Mouse (Mus musculus) Muller cell, postnatal 12 days (primary cell): ENCODE measurements around the gene Kif6.
A peak's percentile ranks its signal among the peaks of the same experiment; 100 is the strongest.

Source experiments
- DNase-seq: peaks from one replicate; pipeline ENCODE4 v3.0.0-alpha.2; 2015; ENCODE audit errors: inconsistent ontology term

Gene Kif6

DNA sequence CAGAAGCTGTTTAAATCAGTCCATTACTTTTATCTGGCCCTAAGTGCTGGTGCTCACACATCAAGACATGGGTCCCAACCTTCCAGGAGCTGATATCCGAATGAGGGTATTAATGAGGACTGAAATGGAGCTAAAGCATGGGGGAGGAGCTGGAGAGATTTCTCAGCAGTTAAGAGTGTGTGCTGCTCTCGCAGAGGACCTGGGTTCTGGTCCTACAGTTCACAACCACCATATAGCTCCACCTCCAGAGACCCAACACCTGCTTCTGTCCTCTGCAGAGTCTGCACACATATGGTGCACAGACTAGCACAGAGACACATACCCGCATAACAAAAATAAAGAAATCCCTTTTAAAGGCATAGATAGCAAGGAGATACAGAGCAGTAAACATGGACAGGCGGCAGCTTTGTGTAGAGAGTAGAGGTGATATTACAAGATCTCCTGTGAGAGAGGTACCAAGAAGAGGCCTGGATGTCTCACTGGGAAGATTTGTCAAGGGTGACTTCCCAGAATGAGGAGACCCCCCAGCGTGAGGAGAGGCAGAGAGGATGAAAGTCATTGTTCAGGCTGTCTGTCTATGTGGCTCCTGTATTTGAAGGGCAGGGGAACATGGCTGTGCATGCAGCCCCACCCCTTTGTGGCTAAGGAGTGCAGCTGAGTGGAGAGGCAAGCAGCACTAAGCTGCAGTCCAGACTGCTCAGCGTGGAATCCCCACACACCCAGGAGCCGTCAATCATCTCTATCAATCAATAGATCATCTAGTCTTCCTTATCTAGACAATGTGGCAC lies 173.4 kb downstream of the Kif6 start:
- DNase-seq: no peak

DNA sequence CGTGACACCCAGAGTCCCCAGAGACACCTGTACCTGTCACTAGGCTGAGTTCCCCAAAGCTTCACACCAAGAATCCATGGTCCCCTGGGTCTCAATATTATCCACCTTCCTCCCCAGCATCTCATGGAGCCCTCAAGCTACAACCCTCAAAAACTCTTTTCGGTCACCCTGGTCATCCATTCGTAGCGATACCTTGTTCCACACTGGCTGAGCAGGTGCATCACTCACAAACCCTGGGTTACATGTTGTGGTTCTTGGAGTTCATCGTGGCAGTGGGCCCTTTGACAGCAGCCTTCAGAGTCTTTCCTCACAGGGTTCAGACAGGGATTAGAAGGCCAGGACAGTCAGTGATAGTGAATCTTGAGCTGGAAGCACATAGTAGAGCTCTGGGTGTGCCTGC lies 176.6 kb downstream of the Kif6 start:
- DNase-seq: no peak

DNA sequence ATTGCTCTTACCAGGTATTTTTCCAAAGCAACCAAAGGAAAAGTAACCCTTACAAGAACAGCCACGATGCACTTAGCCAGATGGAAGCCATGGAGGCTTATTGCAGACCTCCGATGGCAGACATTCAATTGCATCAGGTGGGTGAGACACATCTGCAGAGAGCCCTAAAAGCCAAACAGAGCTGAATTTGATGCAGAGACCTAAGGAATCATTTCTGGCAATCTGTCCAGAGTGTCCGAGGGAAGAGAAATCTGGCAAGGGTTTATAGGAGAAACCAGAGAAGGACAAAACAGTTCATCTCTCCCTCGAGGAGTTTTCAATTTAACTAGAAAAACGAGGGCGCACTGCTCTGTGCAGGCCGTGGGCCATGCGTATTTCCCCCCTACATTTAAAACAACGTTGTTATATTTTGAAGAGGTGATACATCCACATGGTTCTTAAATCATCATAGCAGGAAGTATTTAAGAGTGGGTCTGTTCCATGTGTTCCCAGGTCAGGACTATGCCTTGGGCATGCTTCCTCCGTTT lies 177.3 kb downstream of the Kif6 start:
- no peak for DNase-seq

DNA sequence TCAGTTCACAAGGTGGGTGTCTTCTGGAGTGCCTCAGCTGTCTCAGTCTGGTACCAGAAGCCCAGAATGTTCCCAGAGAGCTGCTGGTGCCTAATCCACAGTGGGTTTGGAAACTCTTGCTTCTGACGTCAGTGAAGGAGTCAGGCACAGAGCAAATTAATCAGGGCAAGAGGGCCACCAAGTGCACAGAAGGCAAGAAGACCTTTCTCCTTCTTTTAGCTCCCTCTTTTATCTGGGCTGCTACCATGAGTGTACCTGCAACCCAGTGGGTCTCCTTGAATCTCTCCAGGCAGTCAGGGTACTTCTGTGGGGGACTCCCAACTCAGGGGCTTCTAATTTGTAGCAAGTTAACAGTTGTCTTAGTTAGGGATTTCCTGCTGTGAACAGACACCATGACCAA lies 178.0 kb downstream of the Kif6 start:
- DNase-seq: no peak

DNA sequence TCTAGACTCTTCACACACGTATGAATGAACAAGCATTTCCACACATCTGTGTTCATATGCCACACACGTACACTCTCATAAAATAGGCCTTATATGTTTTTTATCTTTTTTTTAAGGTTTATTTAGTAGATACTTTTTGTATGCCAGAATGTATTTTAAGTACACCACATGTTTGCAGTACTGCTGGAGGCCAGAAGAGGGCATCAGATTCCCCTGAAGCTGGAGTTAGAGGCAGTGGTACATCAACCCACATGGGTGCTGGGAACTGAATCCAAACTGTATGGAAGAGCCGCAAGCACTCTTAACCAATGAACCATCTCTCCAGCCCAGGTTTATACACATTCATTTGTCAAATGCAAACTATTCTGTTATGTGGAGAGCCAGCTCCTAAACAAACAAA lies 179.0 kb downstream of the Kif6 start:
- DNase-seq: no peak

DNA sequence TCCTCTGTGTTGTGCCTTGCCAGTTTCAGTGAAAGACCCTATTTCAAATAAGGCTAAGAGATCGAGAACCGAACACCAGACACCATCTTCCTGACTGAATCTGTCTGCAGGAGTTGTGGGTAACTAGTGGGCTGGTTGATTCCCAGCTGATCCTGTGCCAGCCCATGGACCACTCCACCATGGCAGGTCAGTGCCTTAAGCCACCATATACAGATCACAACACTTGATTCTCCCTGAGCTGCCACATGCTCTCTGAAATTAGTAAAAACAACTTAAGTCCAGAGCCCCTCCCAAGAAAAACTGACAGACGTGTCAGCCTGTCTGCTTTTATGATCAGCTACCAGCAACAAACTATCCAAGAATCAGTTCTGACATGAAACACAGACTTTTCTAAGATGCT lies 180.3 kb downstream of the Kif6 start:
- no peak for DNase-seq

DNA sequence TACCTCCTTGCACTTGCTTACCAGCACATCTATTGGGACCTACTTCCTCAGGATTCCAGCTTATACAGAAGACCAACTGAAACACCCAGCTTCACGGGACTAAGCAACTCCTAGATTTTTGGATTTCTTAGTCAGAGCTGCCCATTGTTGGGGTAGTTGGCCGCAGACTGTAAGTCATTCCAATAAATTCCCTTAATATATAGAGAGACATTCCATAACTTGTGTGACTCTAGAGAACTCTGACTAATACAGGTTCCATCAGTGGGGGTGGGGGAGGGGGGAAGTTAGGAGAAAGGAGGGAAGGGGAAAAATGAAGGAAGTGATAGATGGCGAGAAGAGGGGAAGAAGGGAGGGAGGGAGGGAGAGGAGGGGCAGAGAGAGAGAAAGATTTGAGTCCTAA lies 181.2 kb downstream of the Kif6 start:
- DNase-seq: no peak

DNA sequence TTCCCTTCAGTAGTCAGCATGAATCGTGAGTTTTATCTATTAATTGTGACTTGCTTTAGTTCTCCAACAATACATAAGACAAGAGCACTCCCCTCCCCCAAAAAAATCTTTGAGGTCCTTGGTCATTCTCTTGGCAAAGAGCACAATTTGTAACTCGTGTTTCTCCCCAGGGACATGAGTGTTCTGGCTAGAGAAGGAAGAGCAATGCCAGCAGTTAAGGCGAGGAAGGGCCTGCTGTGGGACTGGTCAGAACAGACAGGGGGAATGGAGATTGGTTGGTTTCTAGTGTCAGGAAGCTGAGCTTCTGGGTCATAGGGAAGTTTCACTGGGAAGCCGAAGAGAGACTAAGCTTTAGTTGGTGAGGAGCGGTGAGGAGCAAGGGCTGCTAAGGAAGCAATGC lies 184.2 kb downstream of the Kif6 start:
- DNase-seq: no peak

DNA sequence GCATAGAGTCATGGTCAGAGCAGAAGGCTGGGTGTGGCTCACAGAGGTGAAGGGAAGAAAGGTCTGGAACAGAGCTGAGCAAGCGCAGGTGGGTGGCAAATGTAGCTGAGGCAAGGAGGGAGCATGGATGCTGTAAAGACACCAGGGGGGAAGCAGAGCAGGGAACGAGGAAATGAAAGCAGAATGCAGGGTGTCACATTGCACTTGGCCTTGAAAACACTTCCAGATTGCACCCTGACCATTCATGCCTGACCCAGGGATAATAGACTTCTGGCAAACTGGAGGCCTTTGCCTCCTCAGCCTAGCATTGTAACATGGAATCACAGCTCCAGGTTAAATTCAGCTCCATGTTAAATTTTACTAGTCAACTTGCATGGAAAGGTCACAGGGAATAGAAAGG lies 185.2 kb downstream of the Kif6 start:
- no peak for DNase-seq

DNA sequence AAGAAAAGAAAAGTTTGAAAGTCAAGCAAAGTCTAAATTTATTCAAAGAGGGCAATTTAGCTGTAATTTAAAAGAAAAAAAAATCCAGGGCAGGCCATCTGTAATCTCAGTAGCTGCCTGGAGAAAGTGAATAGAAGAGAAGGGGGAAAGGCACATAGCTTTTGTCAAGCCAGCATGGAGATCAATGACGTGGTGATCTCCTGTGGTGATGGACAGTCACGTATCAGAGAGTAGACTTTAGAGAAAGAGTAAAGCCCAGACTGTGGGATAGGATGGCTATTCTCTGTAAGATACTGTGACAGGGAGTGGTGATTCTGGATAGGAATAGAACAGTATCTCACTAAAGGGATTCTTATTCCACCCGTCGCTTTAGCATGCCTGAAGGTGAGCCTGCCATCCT lies 192.5 kb downstream of the Kif6 start:
- no peak for DNase-seq

DNA sequence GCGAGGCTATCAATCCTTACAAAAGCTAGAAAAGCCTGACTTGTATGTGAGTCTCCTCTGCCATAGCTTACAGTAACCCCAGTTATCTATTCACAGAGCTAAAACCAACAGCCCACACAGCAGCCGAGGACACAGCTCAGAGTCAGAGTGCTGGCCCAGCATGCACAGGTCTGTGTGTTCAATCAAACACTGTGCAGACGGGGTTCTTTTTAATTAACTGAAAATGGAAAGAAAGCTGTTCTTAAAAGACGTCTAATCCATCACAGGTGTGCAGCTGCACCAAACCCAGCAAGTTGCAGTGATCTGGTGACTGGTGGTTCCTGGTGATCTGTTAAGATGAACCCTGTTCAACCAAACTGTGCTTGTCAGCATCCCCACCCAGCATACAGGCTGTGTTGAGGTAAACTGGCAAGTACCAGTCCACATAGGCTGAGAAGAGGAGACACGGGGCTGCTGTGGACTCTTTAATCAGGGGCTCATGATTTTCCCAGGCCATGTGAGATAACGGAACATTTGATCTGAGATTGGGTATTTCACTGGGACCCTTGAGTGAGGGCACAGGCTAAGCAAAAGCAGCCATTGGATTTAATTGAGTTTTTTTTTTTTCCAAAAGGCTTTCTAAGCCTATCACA lies 193.9 kb downstream of the Kif6 start:
- DNase-seq: no peak

DNA sequence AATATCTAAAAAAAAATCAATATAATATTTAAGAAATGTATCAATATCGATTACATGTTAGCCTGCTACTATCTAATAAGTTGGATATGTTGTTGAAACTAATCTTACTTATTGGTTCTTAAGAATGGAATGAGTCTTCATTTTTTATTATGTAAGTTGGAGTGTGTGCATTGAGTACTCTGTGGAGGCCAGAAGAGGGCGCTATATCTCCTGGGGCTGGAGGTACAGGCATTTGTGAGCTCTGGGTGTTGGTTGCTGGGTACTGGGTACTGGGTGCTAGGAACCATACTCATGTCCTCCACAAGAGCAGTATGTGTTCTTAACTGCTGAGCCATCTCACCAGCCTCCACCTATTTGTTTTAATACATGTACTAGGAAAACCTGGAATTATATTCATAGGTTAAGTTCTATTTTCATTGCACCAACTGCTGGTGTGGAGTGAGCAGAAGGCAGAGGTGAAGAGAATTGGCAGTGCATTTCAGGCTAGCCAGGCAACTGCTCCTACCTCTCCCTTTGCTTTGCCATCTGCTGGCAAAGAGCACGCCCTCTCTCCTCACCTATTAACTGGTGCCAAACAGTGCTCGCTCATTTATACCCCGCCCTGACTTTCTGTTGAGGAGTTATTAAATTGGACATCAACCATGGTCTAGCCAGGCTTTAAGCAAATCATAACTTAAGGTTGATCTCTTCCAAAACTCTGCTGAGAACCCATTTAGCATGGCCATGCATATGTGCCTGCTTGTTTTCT lies 199.1 kb downstream of the Kif6 start:
- DNase-seq: no peak

DNA sequence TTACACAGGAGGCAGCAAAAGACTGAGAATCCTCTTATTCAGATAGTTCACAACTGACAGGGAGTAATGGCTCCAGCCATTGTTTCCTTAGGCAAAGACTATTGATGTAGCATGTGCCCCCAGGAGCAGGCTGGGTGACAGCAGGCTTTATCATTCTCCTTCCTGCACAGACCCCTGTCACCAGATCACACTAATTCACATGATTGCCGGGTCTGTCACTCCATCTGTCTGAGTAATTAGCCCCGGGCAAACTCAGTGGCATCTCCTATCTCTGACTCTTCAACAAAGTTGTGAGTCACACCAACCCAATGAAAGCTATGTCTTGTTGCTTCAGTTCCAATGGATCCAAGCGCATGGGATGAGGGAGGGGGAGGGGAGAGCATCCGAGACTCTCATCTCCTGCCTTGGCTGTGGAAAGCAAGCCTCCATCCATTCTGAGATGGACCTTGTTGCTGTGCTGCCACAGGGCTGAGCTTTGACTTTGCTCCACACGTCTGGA lies 201.2 kb downstream of the Kif6 start:
- DNase-seq: peak; percentile 96

DNA sequence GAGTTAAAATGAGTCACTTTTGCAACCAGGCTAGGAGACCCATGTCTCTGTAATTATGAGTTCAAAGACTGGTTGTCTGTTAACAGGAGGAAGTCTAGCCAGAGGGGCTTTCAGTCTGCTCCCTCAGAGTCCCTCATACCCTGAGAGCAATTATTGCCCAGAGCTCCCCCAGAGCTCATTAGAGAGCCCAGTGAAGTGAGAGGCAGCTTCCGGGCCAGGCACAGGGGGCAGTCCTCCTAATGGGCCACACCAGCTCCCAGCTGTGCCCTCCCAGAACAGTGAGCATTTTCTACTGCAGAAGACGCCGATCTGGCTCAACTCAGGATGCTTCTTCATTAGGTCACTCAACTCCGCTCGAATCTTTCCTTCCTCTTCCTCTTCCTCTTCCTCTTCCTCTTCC lies 201.8 kb downstream of the Kif6 start:
- peak; percentile 81 for DNase-seq

DNA sequence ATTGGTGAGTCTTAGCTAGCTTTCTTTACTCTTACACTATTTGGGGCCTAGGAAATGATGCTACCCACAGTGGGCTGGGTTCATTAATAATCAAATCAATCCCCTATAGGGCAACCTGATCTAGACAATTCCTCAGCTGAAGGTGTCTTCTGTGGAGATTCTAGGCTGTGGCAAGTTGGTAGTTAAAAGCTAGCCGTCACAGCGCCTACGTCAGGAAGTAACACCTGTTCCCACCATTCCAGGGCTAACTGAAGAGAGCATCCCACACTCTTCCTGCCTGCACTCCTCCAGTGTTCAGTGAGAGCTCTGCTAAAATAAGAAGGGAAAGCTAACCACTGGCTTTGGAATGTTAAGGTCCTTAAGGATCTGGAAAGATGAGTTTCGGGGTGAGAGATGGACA lies 205.3 kb downstream of the Kif6 start:
- DNase-seq: no peak

DNA sequence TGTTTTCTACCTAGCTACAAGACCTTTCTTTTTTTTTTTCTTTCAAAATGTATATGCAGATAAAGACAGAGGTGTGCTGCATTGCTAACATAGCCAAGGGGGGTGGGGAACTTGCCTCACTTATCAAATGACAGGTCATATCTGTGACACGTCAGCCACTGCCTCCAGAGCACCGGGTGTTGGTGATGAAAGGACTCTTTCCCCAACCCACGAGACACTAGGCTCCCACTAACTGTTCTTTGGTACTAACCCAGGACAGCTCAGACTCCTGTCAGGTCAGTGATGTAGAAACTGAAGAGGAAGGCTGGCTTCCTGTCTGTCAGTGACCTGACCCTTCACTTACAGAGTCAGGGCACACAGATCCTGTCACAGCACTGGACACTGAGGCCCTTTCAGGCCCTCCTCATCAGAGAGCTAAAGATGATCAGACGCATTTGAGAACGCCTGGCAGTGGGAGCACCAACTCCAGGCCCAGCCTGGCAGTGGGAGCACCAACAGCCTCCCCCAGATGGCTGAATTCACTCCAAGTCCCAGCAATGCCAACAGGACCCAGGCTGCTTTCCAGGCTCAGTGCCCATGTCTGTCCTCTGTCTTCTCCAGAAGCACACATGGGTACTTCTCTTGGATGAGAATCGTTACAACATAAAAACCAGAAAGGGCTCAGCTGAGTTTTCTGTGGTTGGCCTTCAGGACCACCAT lies 209.4 kb downstream of the Kif6 start:
- peak; percentile 39 for DNase-seq

DNA sequence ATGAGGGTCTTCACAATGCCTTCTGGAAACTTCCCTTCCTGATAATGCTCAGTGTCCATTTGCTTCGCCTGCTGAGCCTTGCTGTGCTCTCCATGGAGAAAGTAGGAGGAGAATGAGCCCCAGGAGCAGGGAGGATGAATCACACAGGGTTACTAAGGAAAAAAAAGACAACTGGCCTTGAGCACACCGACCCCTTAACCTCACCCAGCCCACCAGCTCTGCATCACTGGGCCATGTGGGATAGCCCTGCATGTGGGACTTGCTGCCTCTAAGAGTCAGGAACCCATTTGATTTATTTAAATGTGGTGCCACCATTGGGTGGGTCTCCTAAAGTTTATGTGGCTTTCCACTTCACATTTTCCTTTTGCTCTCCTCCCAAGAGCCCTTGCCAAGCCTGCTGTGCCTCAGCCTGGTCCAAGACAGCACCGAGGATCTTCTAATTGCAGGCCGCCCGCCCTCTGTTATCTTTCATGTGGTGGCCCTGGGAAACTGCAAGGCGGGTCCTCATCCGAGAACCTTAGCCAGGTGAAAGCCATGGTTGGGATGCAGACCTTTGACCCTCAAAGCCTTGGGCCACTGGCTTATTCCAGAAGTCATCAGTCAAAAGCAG lies 210.0 kb downstream of the Kif6 start:
- DNase-seq: peak; percentile 25

DNA sequence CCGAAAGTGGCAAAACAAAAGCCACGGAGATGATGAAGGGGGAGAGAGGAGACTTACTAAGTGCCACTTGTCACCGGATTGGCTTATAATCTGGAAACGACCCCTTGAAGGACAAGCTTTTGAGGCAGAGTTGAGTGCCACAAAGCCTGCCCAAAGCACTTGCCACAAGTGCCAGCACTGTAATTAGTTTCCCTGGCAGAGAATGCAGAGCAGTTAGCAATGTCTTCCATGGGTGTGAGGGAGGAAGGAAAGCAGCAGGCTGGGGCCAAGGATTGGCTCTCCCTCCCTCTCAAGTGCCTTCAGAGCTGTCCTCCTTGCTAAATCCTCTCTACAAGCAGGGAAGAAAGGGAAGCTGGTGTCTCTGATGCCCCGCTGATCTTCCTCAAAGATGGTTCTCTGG lies 210.9 kb downstream of the Kif6 start:
- no peak for DNase-seq

DNA sequence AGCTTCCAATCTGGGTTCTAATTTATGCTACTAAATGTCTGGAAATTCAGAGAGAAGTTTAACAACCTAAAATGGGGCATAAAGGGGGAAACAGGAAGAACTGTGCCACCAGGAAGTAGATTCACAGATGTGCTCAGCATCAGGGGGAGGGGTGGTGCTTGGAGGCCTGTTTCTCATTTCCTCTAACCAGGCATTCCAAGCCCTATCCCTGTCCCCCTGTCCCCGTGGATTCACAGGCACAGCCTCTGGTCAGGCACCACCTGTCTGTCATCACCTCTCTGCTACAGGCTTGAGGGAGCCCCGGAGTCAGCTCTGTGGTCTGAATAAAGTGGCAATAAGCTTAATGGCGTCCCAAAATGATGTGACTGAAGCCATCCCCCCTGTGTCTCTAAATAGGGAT lies 216.8 kb downstream of the Kif6 start:
- DNase-seq: no peak

DNA sequence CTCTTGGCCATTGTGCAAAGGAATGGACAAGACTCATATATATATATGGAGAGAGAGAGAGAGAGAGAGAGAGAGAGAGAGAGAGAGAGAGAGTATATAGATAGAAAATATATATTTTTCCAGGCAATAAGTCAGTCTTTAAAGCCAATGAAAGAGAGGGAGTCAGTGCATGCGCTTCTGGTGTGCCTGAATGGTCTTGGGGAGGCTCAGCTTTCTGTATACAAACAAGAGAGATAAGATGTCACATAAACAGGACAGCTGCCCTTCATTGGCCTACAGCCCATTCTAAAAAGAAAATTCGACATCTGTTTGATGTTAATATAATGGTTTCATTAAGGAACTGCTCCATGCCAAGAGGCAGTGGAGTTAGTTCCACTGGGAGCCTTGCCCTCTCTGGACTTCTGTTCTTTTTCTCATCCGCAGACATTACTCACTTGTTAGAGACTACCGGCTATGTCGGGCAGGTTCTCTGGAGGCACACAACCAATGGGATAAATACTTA lies 219.2 kb downstream of the Kif6 start:
- DNase-seq: no peak

DNA sequence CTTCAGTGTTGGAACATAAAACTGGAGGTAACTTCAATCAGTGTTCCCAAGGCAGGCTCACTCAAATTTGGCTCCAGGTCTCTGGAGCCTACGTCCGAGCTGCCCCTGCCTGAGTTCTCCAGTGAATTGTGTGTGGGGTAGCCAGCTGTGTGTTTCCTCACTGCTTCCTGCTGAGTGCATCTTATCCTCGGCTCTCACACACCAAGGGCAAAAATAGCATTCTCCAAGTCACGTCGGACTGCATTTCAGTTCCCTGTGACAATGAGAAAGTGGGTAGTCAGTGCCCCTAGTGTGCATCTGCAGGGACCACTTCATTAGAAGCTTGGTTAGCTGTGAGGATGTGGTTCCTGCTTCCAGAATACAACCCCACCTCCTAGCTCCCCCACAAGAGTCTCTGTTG lies 222.5 kb downstream of the Kif6 start:
- no peak for DNase-seq
